Mouse (Mus musculus): Measurements from ENCODE around the gene Lcn5. TPM values are rescaled to one million over a fixed set of nuclear protein-coding genes. Genes with fewer than 3 reads are reported as not detected.

Lcn5 gene
- polyA plus RNA-seq (2017; shearing (Covaris generic)), result not detected

DNA sequence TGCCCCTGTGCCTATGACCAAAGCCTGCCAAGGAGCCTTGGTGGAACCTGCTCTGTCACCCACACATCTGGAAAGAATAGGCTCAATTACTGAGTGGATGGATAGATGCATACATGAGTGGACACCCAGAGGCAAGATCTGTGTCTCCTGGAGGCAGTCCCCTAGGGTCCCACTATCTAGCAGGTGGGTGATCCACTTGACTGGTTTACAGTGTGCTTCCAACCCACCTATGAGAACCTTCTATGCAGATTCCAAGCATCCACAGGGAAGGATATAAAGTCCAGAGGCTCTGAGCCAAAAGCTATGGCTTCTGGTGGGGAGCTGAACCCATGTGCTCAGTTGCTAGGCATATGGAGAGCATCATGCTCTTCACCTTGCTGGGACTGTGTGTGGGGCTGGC, at the start of gene Lcn5:
Gene Lcn5 (plus strand): TSS at position 301 of the 400 bp plus-strand sequence.

DNA sequence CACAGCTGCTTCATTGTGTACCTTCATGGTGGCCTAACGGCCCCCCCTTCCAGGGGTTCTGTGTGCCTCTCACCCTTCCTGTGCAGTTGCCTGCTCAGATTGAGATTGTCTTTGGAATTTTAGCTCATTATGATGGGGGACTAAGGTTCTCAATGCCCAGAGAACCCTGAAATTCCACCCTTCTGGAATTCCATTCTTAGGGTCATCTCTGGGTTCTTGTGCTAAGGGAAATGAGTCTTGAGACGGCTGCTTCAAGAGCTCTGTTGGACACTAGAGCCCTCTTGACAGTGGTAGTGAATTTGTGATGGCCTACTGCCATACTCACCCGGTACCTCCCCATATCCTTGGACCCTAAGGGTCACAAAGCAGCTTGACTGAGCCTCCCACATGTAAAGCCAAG, 40.2 kb upstream of the Lcn5 start, which contains the start of gene Ccdc183:
Gene Ccdc183 (minus strand): TSS at position 101 of the 400 bp plus-strand sequence.

GRCm38 (mm10) chr2:25621229-25622200, 36.2 kb upstream of the Lcn5 start, which contains the start of gene Tmem141:
TSS of gene Tmem141 (minus strand) at chr2:25622005.

GRCm38 (mm10) chr2:25627811-25628210, 29.9 kb upstream of the Lcn5 start, which contains the start of gene Fcna:
TSS of gene Fcna (minus strand) at chr2:25628030.

GRCm38 (mm10) chr2:25652902-25653301, 4.8 kb upstream of the Lcn5 start, which contains the start of gene Lcn8:
TSS of gene Lcn8 (plus strand) at chr2:25653120.

DNA sequence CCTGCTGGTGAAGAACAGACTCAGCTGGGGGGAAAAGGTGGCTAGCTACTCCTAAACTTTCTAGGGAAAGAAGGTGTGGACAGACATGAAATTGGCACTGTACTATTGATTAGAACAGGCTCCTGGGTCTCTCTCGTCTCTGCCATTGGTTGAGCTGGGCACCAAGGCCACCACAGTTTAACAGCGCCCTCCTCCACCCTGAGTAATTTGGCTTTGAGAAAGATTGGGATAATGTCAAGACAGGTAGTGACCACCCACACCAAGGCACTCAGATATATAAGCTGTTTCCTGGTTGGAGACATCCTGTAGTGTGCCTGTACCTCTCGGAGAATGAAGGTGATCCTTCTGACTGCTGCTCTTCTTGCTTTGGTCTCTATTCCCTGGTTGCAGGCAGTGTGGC, 18.7 kb downstream of the Lcn5 start, which contains the start of gene Lcn6:
Gene Lcn6 (plus strand): TSS at position 301 of the 400 bp plus-strand sequence.

DNA sequence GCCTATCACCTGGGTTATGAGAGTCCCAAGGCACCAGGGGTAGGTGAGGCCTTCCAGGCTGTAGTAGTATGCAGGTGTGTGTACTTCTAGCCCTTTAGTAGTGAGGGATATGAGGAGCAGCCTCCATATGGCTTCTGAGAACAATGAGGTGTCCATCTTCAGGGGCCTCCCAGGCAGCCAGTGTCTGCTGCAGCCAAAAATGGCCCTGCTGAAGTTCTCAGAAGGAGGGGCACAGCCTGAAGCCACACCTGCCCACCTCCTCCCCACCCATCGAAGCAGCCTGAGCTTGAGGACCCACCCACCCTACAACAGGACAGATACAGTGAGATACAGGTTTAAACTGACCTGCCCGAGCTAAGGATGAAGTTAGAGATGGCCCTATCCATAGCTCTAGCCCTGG, 24.7 kb downstream of the Lcn5 start, which contains the start of gene Lcn10:
Gene Lcn10 (plus strand): TSS at position 301 of the 400 bp plus-strand sequence.

GRCm38 (mm10) chr2:25699743-25700142, 42.0 kb downstream of the Lcn5 start, which contains the start of gene Obp2a:
TSS of gene Obp2a (plus strand) at chr2:25700043.

GRCm38 (mm10) chr2:25706643-25707481, 49.1 kb downstream of the Lcn5 start, which contains the start of gene Bmyc:
TSS of gene Bmyc (plus strand) at chr2:25706739.

Other genes with a start within 250 kb of the Lcn5 start
- 0.26 TPM for gene Fut7, start 234.7 kb upstream of the Lcn5 start, polyA plus RNA-seq (2017; shearing (Covaris generic))
- 51.3 TPM for gene Abca2, start 229.2 kb upstream of the Lcn5 start, polyA plus RNA-seq (2017; shearing (Covaris generic))
- 1.0 TPM for gene Clic3, start 201.1 kb upstream of the Lcn5 start, polyA plus RNA-seq (2017; shearing (Covaris generic))
- 50.2 TPM for gene Paxx, start 196.9 kb upstream of the Lcn5 start, polyA plus RNA-seq (2017; shearing (Covaris generic))
- not detected for gene Ptgds, start 187.9 kb upstream of the Lcn5 start, polyA plus RNA-seq (2017; shearing (Covaris generic))
- not detected for gene Lcn12, start 164.0 kb upstream of the Lcn5 start, polyA plus RNA-seq (2017; shearing (Covaris generic))
- gene Fbxw5, start 157.2 kb upstream of the Lcn5 start, polyA plus RNA-seq (2017; shearing (Covaris generic)), result 71.7 TPM
- 4.6 TPM for gene C8g, start 156.2 kb upstream of the Lcn5 start, polyA plus RNA-seq (2017; shearing (Covaris generic))
- gene Traf2, start 111.0 kb upstream of the Lcn5 start, polyA plus RNA-seq (2017; shearing (Covaris generic)), result 81.5 TPM
- 237 TPM for gene Edf1, start 100.1 kb upstream of the Lcn5 start, polyA plus RNA-seq (2017; shearing (Covaris generic))
- 1.4 TPM for gene Mamdc4, start 83.1 kb upstream of the Lcn5 start, polyA plus RNA-seq (2017; shearing (Covaris generic))
- gene Phpt1, start 82.7 kb upstream of the Lcn5 start, polyA plus RNA-seq (2017; shearing (Covaris generic)), result 49.8 TPM
- gene Ajm1, start 76.2 kb upstream of the Lcn5 start, polyA plus RNA-seq (2017; shearing (Covaris generic)), result 1.1 TPM
- 33.1 TPM for gene Rabl6, start 49.4 kb upstream of the Lcn5 start, polyA plus RNA-seq (2017; shearing (Covaris generic))
- gene Ccdc183, start 40.3 kb upstream of the Lcn5 start, polyA plus RNA-seq (2017; shearing (Covaris generic)), result 0.22 TPM
- 4.9 TPM for gene Tmem141, start 35.9 kb upstream of the Lcn5 start, polyA plus RNA-seq (2017; shearing (Covaris generic))
- gene Fcna, start 29.9 kb upstream of the Lcn5 start, polyA plus RNA-seq (2017; shearing (Covaris generic)), result not detected
- gene Lcn8, start 4.8 kb upstream of the Lcn5 start, polyA plus RNA-seq (2017; shearing (Covaris generic)), result not detected
- gene Lcn6, start 18.8 kb downstream of the Lcn5 start, polyA plus RNA-seq (2017; shearing (Covaris generic)), result not detected
- 0.46 TPM for gene Lcn10, start 24.8 kb downstream of the Lcn5 start, polyA plus RNA-seq (2017; shearing (Covaris generic))
- gene Obp2a, start 42.1 kb downstream of the Lcn5 start, polyA plus RNA-seq (2017; shearing (Covaris generic)), result not detected
- 23.6 TPM for gene Bmyc, start 48.8 kb downstream of the Lcn5 start, polyA plus RNA-seq (2017; shearing (Covaris generic))
- gene Obp2b, start 79.1 kb downstream of the Lcn5 start, polyA plus RNA-seq (2017; shearing (Covaris generic)), result not detected
- not detected for gene Lcn3, start 107.6 kb downstream of the Lcn5 start, polyA plus RNA-seq (2017; shearing (Covaris generic))
- gene Lcn11, start 119.1 kb downstream of the Lcn5 start, polyA plus RNA-seq (2017; shearing (Covaris generic)), result not detected
- not detected for gene Gm13539, start 124.3 kb downstream of the Lcn5 start, polyA plus RNA-seq (2017; shearing (Covaris generic))
- gene Glt6d1, start 157.9 kb downstream of the Lcn5 start, polyA plus RNA-seq (2017; shearing (Covaris generic)), result 0.73 TPM
- gene Lcn9, start 165.2 kb downstream of the Lcn5 start, polyA plus RNA-seq (2017; shearing (Covaris generic)), result not detected
- not detected for gene Sohlh1, start 189.3 kb downstream of the Lcn5 start, polyA plus RNA-seq (2017; shearing (Covaris generic))
- 0.15 TPM for gene Kcnt1, start 205.8 kb downstream of the Lcn5 start, polyA plus RNA-seq (2017; shearing (Covaris generic))

All from effector memory CD4-positive, alpha-beta T cell, adult 7 months (primary cell).